Mouse (Mus musculus): ENCODE measurements around the gene Siva1.

Siva1 gene

DNA sequence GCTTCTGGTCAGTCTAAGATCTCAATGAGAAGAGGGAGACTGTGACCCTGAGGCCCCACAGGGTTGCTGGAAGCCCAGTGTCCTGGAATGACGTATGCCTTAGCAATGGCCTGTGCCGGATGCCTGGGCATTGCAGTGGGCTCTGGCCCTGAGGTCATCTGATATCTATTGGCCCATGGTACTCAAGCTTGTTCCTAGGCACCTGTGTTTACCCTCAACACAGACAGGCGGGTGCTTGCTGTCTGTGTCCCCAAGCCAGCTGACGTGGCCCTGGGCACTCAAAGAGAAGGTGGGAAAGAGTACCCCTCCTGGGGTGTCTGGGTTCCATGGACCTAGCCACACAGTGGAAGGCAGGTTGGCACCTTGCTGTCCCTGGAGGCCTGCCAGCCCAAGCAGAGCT lies 18.8 kb upstream of the Siva1 start:
- DNase-seq: no peak

DNA sequence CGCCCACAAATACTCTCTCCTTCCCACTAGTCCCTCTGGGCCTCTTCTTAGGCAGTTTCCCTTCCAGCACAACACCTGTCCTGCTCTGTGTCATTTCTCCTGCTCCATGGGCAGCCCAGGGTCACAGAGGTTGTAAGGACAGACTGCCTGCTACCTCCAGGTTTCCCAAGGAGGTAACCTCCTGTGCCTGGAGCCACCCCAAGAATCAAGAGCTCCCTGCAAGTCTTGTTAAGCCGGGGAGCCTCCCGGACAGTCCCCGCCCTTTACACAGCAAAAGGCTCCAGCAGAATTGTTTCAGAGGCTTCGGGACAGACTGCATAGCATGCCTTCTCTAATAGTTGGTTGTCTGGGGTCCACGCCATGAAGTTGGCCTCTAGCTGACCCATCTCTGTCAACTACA lies 18.0 kb upstream of the Siva1 start:
- no peak for DNase-seq

DNA sequence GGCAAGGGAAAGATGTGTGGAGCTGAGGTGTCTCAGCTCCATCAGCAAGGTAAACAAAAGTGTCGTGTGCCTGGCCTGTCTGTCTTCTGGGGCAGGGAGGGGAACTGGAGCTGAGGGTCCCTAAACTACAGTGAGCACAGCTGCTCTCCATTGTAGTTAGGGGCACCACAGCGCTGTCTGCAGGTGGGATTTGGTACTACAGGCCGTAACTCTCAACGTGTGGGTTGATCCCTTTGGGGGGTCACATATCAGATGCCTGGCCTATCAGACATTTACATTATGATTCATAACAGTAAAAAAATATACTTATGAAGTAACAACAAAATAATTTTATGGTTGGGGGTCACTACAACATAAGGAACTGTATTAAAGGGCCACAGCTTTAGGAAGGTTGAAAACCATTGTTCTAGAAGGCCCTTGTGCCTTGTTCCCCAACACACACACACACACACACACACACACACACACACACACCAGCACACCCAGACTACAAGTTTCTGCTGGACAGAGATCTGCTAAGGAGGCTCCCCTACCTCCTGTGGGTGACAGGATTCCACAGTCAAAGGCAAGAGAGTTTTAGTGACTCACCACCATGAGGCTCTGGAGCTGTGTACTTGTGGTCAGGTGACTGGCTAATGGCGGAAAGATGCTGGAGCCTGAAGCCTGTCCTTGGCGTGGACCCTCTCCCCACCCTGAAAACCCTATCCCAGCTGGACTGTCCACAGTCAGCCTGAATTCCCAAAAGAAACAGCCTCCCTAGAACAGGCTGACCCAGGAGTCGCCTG lies 17.2 kb upstream of the Siva1 start:
- peak; percentile 43 to 45 for DNase-seq

DNA sequence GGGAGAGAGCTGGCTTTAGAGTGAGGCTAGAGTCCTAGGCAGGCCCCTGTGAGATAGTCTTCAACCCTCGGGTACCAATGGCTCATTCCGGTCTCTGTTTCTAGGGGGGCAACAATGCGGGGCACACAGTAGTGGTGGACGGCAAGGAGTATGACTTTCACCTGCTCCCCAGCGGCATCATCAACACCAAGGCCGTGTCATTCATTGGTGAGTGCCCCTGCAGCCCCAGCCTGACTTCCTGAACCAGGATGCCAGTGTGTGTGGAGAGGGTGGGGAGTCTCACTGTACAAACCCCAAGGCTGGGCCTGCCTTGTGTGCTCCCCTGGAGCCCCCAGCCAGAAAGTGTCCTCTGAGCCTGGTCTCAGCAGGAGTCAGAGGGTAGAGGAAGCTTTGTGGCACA lies 16.3 kb upstream of the Siva1 start:
- peak; percentile 24 to 25 for DNase-seq

DNA sequence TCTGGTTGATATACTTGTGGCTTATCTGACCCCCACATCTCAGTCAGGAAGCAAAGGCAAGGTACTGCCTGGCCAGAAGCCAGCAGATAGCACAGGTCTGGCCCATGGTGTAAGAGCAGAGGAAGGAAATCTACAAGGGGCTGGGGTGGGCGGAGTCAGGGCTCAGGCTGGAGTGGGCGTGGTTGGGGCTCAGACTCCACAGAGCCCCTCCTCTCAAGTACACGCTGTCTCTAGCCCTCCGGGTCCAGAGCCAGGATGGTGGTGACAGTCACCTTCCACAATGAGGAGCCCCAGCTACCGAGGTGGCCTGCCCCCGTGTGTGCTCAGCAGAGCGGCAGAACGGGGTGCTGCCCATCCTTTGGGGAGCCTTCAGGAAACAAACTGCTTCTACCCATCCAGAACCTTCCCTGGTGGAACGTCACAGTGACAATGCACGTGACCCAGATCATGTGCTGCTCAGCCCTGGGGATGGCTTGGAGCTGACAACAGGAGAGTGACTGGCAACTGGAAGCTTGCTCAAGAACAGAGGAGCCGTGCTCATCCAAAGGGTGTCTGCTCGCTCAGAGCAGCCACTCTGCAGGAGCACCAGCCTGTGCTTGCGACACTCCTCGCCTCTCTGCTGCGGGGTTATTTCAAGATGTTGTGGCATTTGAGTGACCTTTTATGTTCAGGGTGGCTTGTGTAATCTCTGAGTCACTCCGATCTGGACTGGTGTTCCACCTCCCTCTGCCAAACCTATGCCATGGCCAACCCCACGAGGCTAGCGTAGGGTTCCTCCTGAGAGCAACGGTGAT lies 15.4 kb upstream of the Siva1 start:
- DNase-seq: peak; percentile 68 to 72

DNA sequence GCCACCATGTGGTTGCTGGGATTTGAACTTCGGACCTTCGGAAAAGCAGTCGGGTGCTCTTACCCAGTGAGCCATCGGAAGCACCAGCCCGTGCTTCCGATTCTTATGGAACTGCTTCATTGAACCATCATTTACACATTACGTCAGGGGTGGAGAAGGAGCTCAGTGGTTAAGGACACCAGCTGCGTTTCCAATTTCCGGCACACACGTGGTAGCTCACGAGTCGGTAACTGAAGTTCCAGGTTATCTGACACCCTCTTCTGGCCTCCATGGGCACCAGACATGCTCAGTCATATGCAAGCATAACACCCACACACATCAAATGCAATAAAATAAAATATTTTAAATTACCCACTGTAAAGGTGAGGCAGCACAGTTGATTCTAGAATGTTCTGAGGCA lies 14.4 kb upstream of the Siva1 start:
- no peak for DNase-seq

DNA sequence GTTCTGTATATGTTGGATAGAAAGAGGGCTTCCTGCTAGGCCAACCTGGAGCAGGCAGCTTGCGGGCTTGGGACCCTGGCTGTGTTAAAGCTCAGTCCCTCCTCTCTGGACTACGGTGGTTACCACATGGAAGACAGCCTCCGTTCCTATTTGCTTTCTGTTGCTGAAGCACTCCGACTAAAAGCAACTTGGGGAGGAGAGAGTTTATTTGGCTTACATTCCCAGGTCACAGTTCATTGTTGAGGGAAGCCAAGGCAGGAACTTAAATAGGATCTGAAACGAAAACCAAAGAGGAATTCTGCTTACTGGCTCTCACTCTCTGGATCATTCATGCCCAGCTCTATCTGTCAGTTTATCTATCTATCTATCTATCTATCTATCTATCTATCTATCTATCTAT lies 13.7 kb upstream of the Siva1 start:
- no peak for DNase-seq

DNA sequence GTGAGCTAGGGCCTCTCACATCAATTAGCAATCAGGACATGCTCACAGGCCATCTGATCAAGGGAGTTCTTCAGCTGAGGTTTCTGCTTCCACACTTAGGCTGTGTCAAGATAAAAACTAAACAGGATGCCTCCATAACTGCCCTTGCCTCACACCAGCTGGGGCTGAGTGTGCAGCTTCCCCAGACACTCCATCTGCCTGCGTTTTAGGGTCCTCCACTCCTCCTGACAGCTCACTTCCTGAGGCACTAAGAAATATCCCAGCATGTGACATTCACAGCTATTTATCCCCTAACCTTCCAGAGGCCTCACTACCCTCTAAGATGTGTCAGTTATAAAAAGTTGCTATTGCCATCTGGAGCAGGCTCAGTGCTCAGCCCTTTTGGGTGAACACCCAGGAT lies 13.0 kb upstream of the Siva1 start:
- DNase-seq: no peak

DNA sequence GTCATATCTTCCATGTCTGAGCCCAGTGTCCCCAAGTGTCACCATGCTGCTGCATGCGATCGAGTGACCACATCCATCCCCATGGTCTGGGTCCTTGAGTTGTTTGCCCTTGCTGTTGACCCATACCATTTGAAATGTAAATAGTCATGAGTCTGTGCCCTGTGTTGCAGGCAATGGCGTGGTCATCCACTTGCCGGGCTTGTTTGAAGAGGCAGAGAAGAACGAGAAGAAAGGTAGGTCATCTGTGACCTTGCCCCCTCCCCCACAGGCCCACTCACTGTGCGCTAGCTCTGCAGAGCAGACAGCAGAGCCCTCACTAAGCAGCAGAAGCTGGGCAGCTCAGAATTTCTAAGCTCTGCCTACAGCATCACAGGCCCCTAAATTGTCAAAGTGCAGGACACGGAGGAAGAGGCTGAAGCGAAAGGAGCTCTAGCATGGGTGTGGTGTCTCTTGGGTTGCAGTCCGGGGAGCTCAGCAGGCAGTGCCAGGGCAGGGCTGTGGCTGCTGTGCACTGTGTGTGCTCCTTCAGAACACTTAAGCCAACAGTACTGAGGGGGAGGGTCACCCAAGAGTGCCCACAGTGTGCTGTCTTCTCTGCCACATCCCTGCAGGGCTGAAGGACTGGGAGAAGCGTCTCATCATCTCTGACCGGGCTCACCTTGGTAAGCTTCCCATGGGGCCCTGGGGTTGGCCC lies 12.2 kb upstream of the Siva1 start:
- DNase-seq: peak in 1 of 2 experiments; percentile 16

DNA sequence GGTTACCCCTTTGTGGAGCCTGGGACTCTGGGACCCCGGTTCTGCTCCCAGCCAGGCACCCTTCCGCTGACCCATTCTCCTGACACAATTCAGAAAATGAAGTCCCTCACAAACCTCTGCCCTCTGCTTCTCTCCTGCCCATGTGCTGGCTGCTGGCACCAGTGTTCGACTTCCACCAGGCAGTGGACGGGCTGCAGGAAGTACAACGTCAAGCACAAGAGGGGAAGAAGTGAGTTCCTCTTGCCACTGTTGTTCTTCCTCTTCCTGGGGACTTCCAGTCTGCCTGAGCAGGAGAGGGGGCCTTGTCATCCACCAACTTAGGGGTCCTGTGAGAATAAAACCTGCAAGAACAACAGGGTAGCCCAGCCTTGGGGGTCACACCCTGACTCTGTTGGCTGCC lies 11.6 kb upstream of the Siva1 start:
- peak; percentile 60 for DNase-seq

DNA sequence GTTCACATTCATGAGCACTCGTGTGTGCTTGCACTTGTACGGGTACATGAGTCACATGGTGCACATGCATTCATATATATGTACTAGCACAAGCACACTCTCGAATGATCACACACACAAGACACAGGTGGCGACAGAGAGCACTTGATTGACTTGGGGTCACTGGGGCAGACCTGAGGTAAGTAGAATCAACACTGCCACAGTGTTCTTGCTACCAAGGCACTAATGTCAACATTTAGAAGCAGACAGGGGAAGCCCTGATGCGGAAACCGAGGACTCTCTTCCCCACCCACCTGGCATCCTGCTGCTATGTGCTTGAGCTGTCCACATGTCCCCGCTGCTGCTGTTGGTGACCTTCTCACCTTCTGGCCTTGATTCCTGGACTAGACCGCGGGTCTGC lies 10.8 kb upstream of the Siva1 start:
- peak; percentile 57 to 58 for DNase-seq

DNA sequence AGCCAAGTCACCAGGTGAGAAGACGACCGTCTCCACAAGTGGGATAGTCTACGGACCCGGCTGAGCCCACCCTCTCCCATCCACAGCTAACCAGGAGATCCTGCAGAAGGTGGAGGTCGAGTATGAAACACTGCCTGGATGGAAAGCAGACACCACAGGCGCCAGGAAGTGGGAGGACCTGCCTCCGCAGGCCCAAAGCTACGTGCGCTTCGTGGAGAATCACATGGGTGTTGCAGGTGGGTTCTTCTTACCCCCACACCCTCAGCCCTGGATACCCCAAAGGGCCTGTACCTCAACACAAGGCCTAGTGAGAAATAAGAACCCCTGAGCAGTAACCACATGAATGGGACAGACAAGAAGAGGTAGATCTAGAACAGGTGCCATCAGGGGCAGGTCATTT lies 5.0 kb upstream of the Siva1 start:
- no peak for DNase-seq

DNA sequence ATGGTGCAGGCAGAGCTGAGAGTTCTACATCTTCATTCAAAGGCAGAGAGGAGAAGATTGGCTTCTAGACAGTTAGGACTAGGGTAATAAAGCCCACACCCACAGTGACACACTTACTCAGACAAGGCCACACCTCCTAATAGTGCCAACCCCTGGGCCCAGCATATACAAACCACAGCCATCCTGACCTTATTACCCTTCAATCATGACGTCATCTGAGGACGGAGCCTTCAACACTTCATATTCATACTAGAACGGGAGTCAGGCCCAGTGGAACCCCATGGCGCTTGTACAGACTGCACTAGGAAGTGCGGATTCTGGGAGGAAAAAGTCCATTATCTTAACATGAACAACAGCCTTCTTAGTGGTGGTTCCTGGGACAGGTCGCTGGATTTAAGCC lies 1.4 kb upstream of the Siva1 start:
- no peak for DNase-seq

DNA sequence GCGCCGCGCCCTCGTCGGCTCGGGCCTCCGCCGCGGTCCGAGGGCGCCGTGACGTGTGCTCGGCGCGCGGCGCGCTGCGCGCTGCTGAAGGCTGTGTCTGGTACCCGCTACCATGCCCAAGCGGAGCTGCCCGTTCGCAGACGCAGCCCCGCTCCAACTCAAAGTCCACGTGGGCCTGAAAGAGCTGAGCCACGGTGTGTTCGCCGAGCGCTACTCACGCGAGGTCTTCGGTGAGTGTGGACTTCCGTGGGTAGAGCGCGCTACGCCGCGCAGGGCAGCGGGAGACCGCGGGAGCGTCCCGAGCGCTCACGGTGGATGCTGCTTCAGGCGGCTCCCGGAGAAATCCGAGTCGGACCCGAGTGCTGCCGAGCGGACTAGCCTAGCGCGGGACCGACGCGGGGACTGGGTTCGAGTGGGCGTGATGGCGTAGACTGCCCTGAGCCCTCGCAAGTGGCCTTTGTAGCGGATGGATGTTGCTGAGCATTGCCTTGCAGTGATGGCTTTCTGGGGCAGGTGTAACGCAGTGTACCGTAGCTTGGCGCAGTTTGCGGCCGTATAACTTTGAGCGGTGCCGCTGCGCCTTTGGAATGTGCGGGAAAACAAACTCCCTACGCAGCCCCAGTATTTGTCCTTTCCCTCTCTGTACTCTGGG lies 502 bp downstream of the Siva1 start:
- DNase-seq: no peak

DNA sequence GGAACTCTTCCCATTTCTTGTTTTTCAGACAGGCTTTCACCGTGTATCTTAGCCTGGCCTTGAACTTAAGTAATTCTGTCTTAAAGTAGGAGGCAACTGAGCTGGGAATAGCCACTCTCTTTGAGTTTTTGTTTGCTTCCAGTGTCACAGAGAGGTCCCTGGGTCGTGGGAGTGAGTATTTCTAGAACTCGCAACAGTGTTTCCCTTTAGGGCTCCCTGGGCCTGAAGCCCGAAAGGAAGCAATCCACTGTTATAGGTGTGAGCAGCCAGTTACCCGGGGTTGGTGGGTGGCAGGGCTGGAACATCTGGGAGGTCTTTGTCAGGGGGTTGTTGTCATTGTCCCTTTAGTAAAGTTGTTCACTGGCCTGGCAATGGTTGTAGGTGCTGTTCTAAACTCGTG lies 1.7 kb downstream of the Siva1 start:
- DNase-seq: no peak

DNA sequence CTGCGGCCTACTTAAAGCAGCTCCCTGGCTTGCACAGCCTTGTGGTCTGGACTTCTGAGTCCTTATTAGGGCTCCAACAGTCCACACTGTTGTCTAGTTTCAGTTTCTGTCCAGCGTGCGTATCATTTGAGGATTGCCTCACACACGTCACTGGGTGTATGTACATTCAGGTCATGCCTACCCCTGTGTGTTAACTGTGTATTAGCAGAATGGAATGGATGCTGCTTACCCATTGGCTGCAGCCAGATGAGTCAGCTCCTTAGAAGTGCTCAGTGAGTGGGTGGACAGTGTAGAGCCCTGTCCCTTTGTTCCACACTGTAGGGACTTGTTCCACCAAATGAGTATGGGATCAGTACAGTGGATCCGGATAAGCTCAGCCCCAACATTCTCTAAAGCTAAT lies 3.6 kb downstream of the Siva1 start:
- no peak for DNase-seq

DNA sequence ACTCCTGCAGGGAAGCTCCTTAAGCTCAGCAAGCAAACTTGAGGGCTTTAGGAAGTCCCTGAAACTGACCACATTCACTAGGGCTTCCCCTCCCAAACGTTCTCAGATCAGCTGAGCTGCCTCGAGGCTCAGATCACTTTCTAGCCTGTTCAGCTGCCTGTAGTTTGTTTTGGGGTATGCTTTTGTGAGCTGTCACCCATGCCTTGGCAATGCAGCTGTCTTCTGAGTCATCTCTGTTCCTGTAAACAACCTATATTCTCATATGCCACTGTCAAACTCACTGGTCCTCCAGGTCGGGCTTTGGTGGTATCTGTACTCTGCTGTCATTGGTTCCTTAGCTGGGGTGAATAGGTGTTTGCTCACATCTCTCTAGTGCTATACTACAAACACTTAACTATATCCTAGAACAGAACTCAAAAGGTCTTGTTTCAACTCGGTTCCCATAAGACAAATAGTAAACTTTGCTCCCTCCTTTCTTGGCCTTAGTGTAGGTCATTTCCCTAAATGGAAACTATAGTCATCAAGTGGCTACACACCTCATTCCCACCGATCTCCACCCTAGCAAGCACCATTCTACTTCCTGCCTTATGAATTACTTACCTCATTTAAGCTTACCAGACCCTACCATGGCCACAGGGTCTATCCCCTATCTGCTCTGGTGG lies 7.4 kb downstream of the Siva1 start:
- DNase-seq: no peak

DNA sequence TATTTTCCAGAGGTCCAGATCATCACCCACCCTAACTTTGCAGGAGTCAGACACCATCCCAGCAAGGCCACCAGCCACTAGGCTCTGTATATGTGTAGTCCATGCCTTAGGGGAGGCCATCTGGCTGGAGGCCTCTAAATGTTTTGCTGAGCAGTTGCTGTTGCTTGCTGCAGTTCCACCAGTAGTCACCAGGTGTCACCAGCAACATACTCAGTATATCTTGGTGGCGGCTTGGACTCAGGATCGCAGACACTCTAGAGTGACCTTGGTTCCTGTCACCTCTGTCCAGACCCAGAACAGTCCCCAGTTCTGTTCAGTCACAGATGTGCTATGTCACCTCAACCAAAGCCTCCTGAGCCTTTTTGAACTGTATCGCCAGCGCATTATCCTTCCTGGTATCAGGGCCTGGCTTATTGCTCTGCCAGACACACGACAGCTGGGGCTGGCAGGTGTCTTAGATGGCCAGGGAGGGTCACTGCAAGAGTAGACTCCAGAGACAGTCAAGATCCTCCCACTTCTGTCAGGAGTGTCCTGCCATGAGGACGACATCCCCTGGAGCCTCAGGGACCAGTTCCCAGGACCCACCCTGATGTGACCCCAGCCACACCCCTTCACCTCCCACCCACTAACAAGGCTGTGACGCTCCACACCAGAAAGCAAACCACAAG lies 8.8 kb downstream of the Siva1 start:
- DNase-seq: peak; percentile 85

DNA sequence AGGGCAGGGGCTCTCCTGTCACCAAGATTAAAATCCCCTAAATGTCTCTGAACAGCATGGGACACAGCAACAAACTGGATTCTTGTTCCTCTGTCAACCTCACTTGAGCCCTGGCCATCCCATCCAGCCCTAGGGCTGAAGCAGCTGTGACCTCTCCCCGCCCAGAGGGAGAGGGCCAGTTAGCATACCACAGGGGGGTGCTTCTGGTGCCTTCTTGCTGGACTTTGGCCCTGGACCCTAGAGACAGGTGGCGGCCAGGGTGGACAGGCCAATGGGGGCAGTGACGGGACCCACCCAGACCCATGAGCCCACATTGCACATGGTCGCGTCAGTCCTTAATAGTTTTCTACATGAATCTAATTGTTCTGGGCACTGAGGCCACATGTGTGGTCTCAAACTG lies 9.6 kb downstream of the Siva1 start:
- DNase-seq: no peak

DNA sequence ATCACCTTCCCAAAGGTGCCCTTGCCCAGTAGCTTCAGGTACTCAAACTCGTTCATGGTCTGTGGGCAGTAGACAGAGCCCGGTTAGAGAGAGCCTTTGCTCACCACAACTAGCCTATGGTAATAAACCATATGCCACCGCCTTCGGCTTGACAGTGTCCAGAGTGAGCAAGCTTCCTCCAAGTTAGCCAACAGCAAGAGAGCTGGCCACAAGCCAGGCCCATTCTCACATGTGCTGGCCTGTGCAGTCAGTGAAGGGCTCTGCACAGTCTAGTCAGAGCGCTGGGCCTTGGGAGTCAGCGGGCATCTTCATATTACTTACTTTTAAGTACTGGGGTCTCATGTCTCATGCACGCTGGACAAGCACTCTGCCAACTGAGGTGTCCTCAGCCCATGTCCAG lies 14.1 kb downstream of the Siva1 start:
- DNase-seq: no peak

DNA sequence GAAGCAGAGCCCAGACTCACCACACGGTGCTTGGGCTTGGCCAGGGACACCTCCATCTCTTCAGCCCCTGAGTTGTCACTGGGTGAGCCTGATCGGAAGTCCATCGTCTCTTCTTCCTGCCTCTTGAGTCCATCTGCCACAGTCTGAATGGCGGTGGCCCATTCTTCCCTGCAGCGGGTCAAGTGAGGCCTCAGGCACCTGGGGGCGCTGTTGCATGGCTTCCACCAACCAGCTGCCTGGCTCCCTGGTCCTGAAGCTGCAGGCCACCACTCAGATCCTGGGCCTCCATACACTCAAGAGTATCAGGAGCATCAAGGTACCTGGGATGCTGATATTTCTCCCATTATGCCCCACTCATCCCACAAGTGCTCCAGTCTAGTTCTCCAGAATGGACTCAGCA lies 14.6 kb downstream of the Siva1 start:
- peak; percentile 83 to 85 for DNase-seq

Data from B cell, adult 2 months (primary cell).